Mouse (Mus musculus) left cerebral cortex, postnatal 10 days (tissue): ENCODE measurements around the gene Pnpla8. TPM values are rescaled to one million over a fixed set of nuclear protein-coding genes. Genes with fewer than 3 reads are reported as not detected.
A peak's percentile ranks its signal among the peaks of the same experiment; 100 is the strongest.

Experiments used
- DNase-seq, 2 experiments: peaks; one replicate each; pipeline ENCODE4 v3.0.0; 2021 to 2022; ENCODE audit warnings: low spot score in 2 of 2, mixed read lengths in 1 of 2; ENCODE audit errors: extremely low spot score in 1 of 2
- intact Hi-C: fragments of 180-260 bp; cut with DNase I; formaldehyde crosslinking; loops from one replicate; pipeline ENCODE4 v1.15.1; 2025
- microRNA-seq: library from miRNA; unstranded; fragments of <30 nt; microRNA quantifications from one replicate; pipeline ENCODE4 v1.2.0, GENCODE M21; 2022
- total RNA-seq, 2 experiments: library from RNA; stranded (reverse); gene quantifications; 2 replicates each; pipeline ENCODE4 v1.2.3; 2021

The Pnpla8 gene
- total RNA-seq, 2 experiments from 2014 or later: 118 to 122 TPM

DNA sequence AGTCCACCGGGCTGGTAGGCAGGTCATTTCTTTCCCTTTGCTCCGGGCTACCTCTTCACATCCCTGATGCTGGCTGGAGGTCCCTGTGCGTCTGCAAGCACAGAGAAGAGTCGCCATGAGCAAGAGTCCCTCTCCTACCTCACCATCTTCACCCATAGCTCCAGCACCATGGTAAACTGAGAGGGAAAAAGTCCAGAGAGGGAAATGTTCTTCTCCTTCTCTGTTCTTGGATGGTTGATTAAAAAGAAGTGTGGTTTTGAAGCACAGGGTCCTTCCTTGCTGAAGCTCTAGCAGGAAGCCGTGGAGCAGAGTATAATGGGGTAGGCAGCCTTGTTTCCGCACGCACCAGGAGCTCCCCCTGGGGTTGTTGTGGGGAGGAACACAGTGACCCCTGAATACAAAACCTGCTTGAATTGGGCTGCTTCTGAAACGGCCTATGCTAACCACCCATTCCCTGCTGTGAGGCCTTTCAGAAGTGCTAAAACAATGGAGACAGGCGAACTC lies 109.1 kb downstream of the Pnpla8 start:
- intact Hi-C loops: loop anchor here (5.0 kb wide), 1 partner anchor 72 kb away; no protein-coding TSS in a partner anchor
- peak in 1 of 2 experiments; percentile 23 for DNase-seq

DNA sequence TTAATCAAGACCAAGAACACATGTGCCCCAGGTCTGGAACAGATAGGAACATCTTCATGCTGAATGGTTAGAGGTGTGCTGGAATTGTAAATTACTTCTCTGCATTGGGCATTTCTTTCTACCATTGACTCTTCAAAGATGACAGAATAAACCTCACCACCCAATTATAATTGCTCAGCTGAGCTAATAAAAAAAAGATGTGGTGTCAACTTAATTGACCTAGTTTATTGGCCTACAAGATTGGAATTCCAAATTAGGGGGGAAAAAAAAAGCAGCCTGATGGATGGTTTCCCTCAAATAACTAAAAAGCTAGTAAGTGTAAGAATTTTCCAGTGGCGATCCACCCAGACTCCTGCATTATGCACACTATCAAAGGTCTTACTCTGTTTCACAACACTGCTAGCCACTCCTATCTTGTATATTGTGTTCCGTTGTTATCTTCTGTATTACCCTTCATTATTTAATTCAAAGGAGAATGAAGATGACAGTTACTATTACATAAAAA lies 116.0 kb downstream of the Pnpla8 start:
- DNase-seq: no peak
- intact Hi-C loops: no loop called here

DNA sequence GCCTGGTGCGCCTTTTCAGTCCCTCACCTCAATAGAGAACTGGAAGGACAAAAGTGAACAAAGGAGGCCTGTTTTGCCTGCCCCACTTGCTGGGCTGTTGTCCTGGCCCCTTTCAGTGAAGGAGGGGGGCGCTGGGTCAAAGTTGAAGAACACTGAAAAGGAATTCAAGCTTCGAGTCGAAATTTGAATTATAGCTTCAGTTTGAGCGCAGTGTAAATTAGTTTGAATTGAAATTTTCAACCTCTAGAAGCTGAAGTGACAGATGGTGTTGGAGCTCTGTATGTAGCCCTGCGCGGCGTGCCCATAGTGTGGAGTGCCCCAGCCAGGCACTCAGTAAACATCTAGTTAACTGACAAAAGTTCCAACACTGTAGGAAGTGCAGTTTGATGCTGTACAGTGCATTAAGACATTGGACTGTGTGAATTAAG lies 117.0 kb downstream of the Pnpla8 start:
- peak in 1 of 2 experiments; percentile 23 for DNase-seq
- intact Hi-C loops: no loop called here

DNA sequence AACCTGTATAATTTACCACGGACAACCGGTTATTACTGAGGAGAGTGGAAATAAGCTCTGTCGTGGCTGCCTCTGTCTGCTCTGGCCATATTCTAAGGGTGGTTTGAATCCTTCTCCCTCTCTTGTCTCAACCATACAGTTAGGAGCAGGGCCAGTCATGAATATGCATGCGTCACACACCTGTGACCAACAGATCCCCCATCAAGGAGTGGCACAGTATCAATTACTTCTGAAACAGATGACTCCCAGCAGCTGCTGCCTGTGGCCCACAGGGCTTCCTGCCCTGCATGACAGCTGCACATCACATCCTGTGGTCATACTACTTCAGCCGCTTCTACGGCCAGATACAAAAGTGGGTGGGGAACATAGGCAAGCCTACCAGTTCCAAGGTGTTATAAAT lies 122.9 kb downstream of the Pnpla8 start:
- no peak for DNase-seq
- intact Hi-C loops: loop anchor here (5.0 kb wide), 1 partner anchor 33 kb away; no protein-coding TSS in a partner anchor

DNA sequence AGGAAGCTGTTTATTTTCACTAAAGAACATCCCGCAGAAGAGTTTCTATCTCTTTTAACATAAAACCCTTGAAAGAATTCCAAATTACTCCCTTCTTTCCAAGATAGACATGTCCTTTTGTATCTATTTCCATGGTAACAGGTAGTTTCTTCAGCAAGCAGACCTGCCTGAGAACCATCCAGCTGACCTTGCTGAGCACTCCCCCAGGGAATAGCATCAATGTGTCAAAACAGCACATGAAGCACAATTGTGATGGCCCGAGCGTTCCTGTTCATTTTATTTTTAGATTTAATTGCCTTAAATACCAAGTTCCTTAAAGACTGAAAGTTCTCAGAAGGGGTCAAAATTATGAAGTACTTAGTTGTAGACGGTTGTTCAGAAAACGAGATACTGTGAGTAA lies 124.1 kb downstream of the Pnpla8 start:
- intact Hi-C loops: no loop called here
- DNase-seq: no peak

DNA sequence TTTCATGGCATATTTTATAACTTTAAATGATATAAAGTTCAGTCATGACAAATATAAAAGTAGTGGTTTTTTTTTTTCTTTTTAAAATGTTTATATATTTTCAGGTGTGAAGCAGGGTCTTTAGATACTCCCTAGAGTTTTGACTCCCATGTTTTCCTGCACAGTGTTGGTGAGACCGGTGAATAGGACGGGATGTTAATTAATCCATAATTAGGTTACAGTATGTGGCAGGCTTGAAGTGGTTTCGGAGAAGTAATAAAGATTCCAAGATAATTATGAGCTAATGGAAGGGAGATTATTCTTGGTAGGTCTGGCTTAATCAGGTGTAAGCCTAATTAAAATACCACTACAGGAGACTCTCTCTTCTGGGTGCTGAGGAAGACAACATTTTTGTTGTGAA lies 125.0 kb downstream of the Pnpla8 start:
- intact Hi-C loops: no loop called here
- no peak for DNase-seq

DNA sequence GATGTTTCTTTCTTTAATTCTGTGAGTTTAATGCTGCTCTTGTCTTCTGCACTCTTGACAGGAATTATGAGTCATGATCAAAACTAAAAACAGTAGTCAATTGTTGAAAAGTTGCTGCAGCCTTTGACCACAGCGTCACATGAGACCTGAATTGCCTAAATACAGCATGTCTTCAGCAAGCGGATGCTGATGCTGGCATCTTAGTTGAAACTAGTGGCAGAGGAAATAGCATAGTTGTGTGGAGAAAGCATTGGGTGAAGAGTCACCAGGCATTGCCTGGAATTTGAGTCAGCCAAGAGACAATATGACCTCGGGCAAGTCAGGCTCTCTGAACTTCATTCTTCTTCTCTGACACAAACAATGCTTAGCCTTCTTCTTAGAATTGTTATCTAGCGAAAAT lies 133.9 kb downstream of the Pnpla8 start:
- no peak for DNase-seq
- intact Hi-C loops: no loop called here

DNA sequence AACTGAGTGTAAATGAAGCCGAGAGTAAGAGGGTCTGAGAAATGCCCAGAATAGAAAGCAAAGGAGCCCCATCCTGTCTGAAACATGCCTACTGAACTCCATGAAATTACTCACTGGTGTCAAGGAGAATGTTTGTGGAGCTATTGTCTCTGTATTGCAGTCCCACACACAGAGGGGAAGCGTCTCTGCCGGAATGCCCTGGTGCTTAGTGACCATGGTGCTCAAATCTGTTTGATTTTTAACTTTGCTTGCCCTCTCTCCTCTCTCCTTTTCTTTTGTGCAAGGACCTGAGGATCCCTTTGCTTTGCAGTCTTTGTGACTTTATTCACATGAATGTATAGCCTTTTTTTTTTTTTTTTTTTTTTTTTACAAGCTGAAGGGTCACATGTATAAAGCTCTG lies 136.3 kb downstream of the Pnpla8 start:
- intact Hi-C loops: no loop called here
- no peak for DNase-seq

DNA sequence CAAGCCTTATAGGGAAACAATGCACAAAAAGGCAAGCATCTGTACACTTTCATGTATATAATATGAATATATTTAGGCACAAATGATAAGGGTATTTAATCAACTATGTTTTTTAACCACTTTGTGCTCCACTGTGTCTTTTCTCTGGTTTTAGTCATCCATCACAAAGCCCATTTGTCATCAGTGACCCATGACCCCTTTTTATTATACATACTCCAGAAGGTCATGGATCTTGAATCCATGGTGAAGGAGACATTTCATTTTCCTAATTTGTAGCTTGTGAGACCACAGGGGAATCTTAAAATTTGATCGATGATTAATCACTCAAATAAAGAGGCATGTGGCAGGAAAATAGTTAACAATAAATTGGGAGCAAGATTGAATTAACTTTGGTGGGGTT lies 136.7 kb downstream of the Pnpla8 start:
- no peak for DNase-seq
- intact Hi-C loops: no loop called here

DNA sequence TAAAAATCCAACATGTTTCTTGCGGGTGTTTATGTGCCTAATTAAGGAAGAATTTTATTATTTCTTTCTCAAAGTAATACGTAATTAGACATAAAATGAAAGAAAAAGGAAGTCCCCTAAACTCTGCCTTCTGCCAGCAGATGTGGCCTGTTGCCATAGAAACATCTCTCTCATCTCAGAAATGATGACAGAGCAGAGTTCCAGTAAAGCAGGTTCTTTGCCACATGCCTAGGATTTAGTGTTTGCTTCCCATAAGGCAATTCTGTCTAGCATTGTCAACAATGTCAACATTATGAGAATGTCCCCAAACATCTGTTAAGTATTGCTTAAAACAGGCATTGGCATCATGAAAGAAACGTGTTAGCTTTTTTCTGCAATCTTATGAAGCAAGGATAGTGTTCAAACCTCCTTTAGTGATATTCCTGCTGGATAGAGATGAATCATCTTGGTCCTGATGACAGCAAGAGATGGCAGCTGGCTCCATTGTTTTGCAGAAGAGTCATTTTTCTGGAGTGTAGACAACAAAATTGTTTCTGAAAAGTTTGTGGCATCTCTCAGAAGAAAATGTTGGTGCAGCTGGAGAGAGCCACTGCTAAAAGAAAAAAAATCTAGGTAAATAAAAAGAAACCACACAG lies 150.0 kb downstream of the Pnpla8 start:
- DNase-seq: peak in 1 of 2 experiments; percentile 27
- intact Hi-C loops: no loop called here

Small RNA genes lying within 50 kb of the gene (microRNA-seq; reads per million reads assigned to microRNA genes)
- gene Mir5627: not detected

Other genes with a start within 250 kb of the Pnpla8 start
- gene Dnajb9, start 11.0 kb upstream of the Pnpla8 start, total RNA-seq: 10 to 100 TPM; 29.0 to 30.7 TPM
- gene Nrcam, start 107.5 kb downstream of the Pnpla8 start, total RNA-seq: 100 to 1,000 TPM; 453 to 458 TPM